Mouse (Mus musculus): ENCODE measurements around the gene Frmd5. TPM values are rescaled to one million over a fixed set of nuclear protein-coding genes. Genes with fewer than 3 reads are reported as not detected.
"Not testable (repeated sequence)": the region's sequence is repeated elsewhere in the genome, so short reads cannot be mapped to it uniquely, and the experiment has no call there.

The Frmd5 gene
- polyA plus RNA-seq, 1 experiment, result 0.45 TPM

DNA sequence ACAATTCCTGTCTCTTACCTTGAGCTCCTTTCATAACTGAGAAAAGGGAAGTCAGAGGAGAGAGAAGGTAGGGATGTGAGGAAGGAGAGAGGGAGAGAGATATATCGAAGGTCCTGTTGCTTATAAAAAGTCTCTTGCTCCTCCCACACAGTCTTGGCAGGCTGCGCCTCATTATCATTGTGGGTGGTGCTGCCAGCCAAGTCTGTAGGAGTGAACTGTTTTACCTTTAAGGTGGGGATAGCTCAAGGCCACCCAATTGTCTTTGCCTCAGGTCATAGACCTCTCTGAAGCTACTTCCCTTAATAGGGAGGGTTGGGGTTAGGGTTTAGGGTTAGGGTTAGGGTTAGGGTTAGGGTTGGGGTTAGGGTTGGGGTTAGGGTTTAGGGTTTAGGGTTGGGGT, 284.9 kb downstream of the Frmd5 start:
- no peaks in the 10 kb centered on the region for H3K36me3 ChIP-seq (ENCODE audit: control insufficient read depth, insufficient read depth, low read length)
- WGBS, result 85% methylated on average over 2 of the region's 2 CpGs
- no peaks in the 10 kb centered on the region for H3K27me3 ChIP-seq (replicated peaks; ENCODE audit: control insufficient read depth, insufficient read depth, low read length)
- no peaks in the 10 kb centered on the region for H3K4me1 ChIP-seq (ENCODE audit: control insufficient read depth, insufficient read depth, low read length)
- TF ChIP-seq CTCF (conservative IDR thresholded peaks at IDR 0.05; ENCODE audit: insufficient read depth, insufficient read length, low read depth, low read length), result no peak
- no peak for TF ChIP-seq POLR2A (IDR thresholded peaks at IDR 0.05; ENCODE audit: low read depth, low read length)
- no peak for DNase-seq
- no peak overlapping the region for H3K4me3 ChIP-seq (ENCODE audit: insufficient read depth, low read depth, low read length)
- H3K27ac ChIP-seq (ENCODE audit: insufficient read depth, low read depth, low read length), result no peak overlapping the region

- DNase-seq; H3K4me1 ChIP-seq (ENCODE audit: control insufficient read depth, insufficient read depth, low read length); H3K36me3 ChIP-seq (ENCODE audit: control insufficient read depth, insufficient read depth, low read length); H3K4me3 ChIP-seq (ENCODE audit: insufficient read depth, low read depth, low read length); H3K27me3 ChIP-seq (replicated peaks; ENCODE audit: control insufficient read depth, insufficient read depth, low read length); H3K27ac ChIP-seq (ENCODE audit: insufficient read depth, low read depth, low read length): not testable (repeated sequence)
- WGBS, result 91% methylated on average over 4 of the region's 4 CpGs
Measured at GRCm38 (mm10) chr2:121518711-121519110, 288.2 kb downstream of the Frmd5 start.

DNA sequence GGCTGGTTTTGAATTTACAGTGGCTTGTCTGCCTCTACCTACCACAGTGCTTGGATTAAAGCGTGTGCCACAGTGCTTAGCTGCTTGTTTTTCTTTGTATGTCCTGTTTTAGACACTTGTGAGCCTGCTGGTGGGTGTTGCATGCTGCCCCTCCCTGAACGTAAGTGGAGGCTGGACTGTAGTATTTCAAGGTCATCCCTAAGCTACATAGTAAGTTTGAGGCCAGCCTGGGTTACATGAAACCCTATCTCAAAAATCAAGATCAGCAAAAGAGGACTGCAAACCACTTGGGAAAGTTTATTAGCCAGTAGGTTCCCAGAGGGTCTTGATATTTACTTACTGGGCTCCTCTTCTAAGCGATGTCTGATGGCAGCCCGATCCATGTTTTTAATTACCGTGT, 288.8 kb downstream of the Frmd5 start:
- no peak overlapping the region for H3K4me3 ChIP-seq (ENCODE audit: insufficient read depth, low read depth, low read length)
- H3K4me1 ChIP-seq (ENCODE audit: control insufficient read depth, insufficient read depth, low read length), result no peaks in the 10 kb centered on the region
- TF ChIP-seq POLR2A (IDR thresholded peaks at IDR 0.05; ENCODE audit: low read depth, low read length), result no peak
- no peak for TF ChIP-seq CTCF (conservative IDR thresholded peaks at IDR 0.05; ENCODE audit: insufficient read depth, insufficient read length, low read depth, low read length)
- no peak for DNase-seq
- H3K27ac ChIP-seq (ENCODE audit: insufficient read depth, low read depth, low read length), result no peak overlapping the region
- no peaks in the 10 kb centered on the region for H3K36me3 ChIP-seq (ENCODE audit: control insufficient read depth, insufficient read depth, low read length)
- WGBS, result 94% methylated on average over 5 of the region's 5 CpGs
- H3K27me3 ChIP-seq (replicated peaks; ENCODE audit: control insufficient read depth, insufficient read depth, low read length), result no peaks in the 10 kb centered on the region

GRCm38 (mm10) chr2:121514211-121514610, 292.7 kb downstream of the Frmd5 start:
- WGBS, result 97% methylated on average over 4 of the region's 4 CpGs
- Histone ChIP-seq H3K4me3 (ENCODE audit: insufficient read depth, low read depth, low read length) (no peak overlapping the region), H3K27me3 (replicated peaks; ENCODE audit: control insufficient read depth, insufficient read depth, low read length) (no peaks in the 10 kb centered on the region), H3K27ac (ENCODE audit: insufficient read depth, low read depth, low read length) (no peak overlapping the region), H3K4me1 (ENCODE audit: control insufficient read depth, insufficient read depth, low read length) (no peaks in the 10 kb centered on the region), H3K36me3 (ENCODE audit: control insufficient read depth, insufficient read depth, low read length) (no peaks in the 10 kb centered on the region)
- no peak for DNase-seq
- TF ChIP-seq CTCF (conservative IDR thresholded peaks at IDR 0.05; ENCODE audit: insufficient read depth, insufficient read length, low read depth, low read length) (no peak), POLR2A (IDR thresholded peaks at IDR 0.05; ENCODE audit: low read depth, low read length) (no peak)

DNA sequence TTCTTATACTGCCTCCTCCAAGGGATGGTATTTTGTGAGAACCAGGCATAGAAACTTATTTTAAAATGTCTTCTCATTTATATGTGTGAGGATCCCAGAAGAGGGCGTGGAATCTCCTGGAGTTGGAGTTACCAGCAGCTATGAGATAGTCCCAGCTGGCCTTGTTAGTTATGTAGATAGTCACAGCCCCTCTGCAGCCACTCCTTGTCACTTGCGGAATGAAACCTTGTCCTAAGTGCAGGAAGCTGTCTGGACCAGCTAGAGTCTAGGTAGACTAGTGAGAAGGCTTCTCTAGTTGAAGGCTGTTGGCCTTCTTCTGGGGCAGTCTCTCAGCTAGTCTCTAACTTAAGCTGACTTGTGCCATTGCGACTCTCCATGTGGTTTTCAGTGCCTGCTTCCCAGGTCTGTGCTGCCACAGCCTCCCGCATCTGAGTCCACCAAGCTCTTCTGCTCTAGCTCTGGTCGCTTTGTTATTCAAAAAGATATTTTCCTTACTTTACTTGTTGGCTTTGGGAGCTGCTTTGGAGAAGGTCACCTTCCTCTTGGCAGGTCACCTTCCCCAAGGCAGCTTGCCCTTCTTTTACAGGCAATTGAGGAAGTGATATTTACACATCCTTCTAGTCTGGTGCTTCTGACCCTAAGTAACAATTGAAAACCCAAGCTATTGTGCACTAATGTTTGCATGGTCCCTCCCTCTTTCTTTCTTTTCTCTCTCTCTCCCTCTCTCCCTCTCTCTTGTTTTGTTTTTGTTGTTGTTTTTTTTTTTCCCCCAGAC, 293.7 kb downstream of the Frmd5 start:
- not testable (repeated sequence) for H3K36me3 ChIP-seq (ENCODE audit: control insufficient read depth, insufficient read depth, low read length); H3K27ac ChIP-seq (ENCODE audit: insufficient read depth, low read depth, low read length); H3K4me1 ChIP-seq (ENCODE audit: control insufficient read depth, insufficient read depth, low read length); DNase-seq; H3K4me3 ChIP-seq (ENCODE audit: insufficient read depth, low read depth, low read length); H3K27me3 ChIP-seq (replicated peaks; ENCODE audit: control insufficient read depth, insufficient read depth, low read length)
- 94% methylated on average over 5 of the region's 5 CpGs for WGBS

GRCm38 (mm10) chr2:121511401-121511800, 295.5 kb downstream of the Frmd5 start:
- H3K27ac ChIP-seq (ENCODE audit: insufficient read depth, low read depth, low read length), result no peak overlapping the region
- H3K4me1 ChIP-seq (ENCODE audit: control insufficient read depth, insufficient read depth, low read length), result no peaks in the 10 kb centered on the region; the same call in 1 of the 2 replicates
- no peak overlapping the region for H3K4me3 ChIP-seq (ENCODE audit: insufficient read depth, low read depth, low read length)
- 94% methylated on average over 8 of the region's 8 CpGs for WGBS
- DNase-seq, result no peak
- H3K27me3 ChIP-seq (replicated peaks; ENCODE audit: control insufficient read depth, insufficient read depth, low read length), result no peaks in the 10 kb centered on the region
- H3K36me3 ChIP-seq (ENCODE audit: control insufficient read depth, insufficient read depth, low read length), result no peaks in the 10 kb centered on the region
- TF ChIP-seq POLR2A (IDR thresholded peaks at IDR 0.05; ENCODE audit: low read depth, low read length) (no peak), CTCF (conservative IDR thresholded peaks at IDR 0.05; ENCODE audit: insufficient read depth, insufficient read length, low read depth, low read length) (no peak)

- no peak for TF ChIP-seq POLR2A (IDR thresholded peaks at IDR 0.05; ENCODE audit: low read depth, low read length)
- no peak for TF ChIP-seq CTCF (conservative IDR thresholded peaks at IDR 0.05; ENCODE audit: insufficient read depth, insufficient read length, low read depth, low read length)
- peak; percentile 85 for DNase-seq
- Histone ChIP-seq H3K4me1 (ENCODE audit: control insufficient read depth, insufficient read depth, low read length) (peaks cover 2% of the 10 kb centered on the region; the same call in 1 of the 2 replicates), H3K36me3 (ENCODE audit: control insufficient read depth, insufficient read depth, low read length) (no peaks in the 10 kb centered on the region), H3K27me3 (replicated peaks; ENCODE audit: control insufficient read depth, insufficient read depth, low read length) (no peaks in the 10 kb centered on the region), H3K4me3 (ENCODE audit: insufficient read depth, low read depth, low read length) (peak overlapping the region; percentile 55), H3K27ac (ENCODE audit: insufficient read depth, low read depth, low read length) (no peak overlapping the region)
- WGBS, result 21% methylated on average over 16 of the region's 16 CpGs
Measured at GRCm38 (mm10) chr2:121509584-121509983, 297.3 kb downstream of the Frmd5 start.
